Mouse (Mus musculus) embryonic fibroblast, embryonic 13.5 days (primary cell): ENCODE measurements around the gene Chst10.

Experiments
- CTCF ChIP-seq: IDR thresholded peaks from 2 replicates; pipeline ENCODE4 v1.5.1; 2011; ENCODE audit warnings: mild to moderate bottlenecking, control low read depth, low read length, moderate library complexity, borderline replicate concordance; ENCODE audit not compliant: insufficient read depth
- POLR2A ChIP-seq: IDR thresholded peaks from 2 replicates; pipeline ENCODE4 v1.6.1; 2011; ENCODE audit warnings: low read depth, mild to moderate bottlenecking, control low read depth, low read length, moderate library complexity

- no peak for TF ChIP-seq CTCF
- TF ChIP-seq POLR2A = no peak
Observed at GRCm38 (mm10) chr1:38938849-38939248, 40.9 kb upstream of the Chst10 start, which contains the start of gene Nms.
